Mouse (Mus musculus): ENCODE results near the gene Amdhd1. TPM values are rescaled to one million over a fixed set of nuclear protein-coding genes. Genes with fewer than 3 reads are reported as not detected.
"Not testable (repeated sequence)": the region's sequence is repeated elsewhere in the genome, so short reads cannot be mapped to it uniquely, and the experiment has no call there.

Amdhd1 gene
- total RNA-seq (2021) = not detected

- DNase-seq (ENCODE audit: low spot score) = peak; percentile 56
- intact Hi-C loops (cut with DNase I) = loop anchor here (10.0 kb wide), 1 partner anchor 495 kb away; no protein-coding TSS in a partner anchor
Observed at GRCm38 (mm10) chr10:93539775-93540430, at the start of gene Amdhd1. Amdhd1 (minus strand) TSS chr10:93540033.

GRCm38 (mm10) chr10:93589281-93589848 lies 49.5 kb upstream of the Amdhd1 start, which contains the start of gene Snrpf:
Snrpf (minus strand) TSS chr10:93589706.
- DNase-seq (ENCODE audit: low spot score) = peak; percentile 84
- intact Hi-C loops (cut with DNase I) = no loop called here

- intact Hi-C loops (cut with DNase I) = no loop called here
- DNase-seq (ENCODE audit: low spot score) = no peak
Observed at GRCm38 (mm10) chr10:93588796-93589195, 49.0 kb upstream of the Amdhd1 start.

GRCm38 (mm10) chr10:93577271-93577886 lies 37.5 kb upstream of the Amdhd1 start:
- DNase-seq (ENCODE audit: low spot score) = no peak
- intact Hi-C loops (cut with DNase I) = loop anchor here (5.0 to 10.0 kb wide), 2 partner anchors 90 to 153 kb away; partner anchors contain the start of gene Hal

- intact Hi-C loops (cut with DNase I) = loop anchor here (5.0 to 10.0 kb wide), 2 partner anchors 89 to 151 kb away; partner anchors contain the start of gene Hal
- DNase-seq (ENCODE audit: low spot score) = no peak
Observed at GRCm38 (mm10) chr10:93575960-93576359, 36.1 kb upstream of the Amdhd1 start.

GRCm38 (mm10) chr10:93574966-93575365 lies 35.1 kb upstream of the Amdhd1 start:
- intact Hi-C loops (cut with DNase I) = loop anchor here (5.0 to 10.0 kb wide), 2 partner anchors 88 to 150 kb away; partner anchors contain the start of gene Hal

GRCm38 (mm10) chr10:93572209-93572608 lies 32.4 kb upstream of the Amdhd1 start:
- no peak for DNase-seq (ENCODE audit: low spot score)
- intact Hi-C loops (cut with DNase I) = loop anchor here (10.0 kb wide), 1 partner anchor 147 kb away; no protein-coding TSS in a partner anchor

More at GRCm38 (mm10) chr10:93574966-93575365, 35.1 kb upstream of the Amdhd1 start:
- DNase-seq (ENCODE audit: low spot score) = no peak

GRCm38 (mm10) chr10:93568671-93569070 lies 28.8 kb upstream of the Amdhd1 start:
- intact Hi-C loops (cut with DNase I) = no loop called here
- DNase-seq (ENCODE audit: low spot score) = no peak

GRCm38 (mm10) chr10:93567841-93568566 lies 28.2 kb upstream of the Amdhd1 start:
- intact Hi-C loops (cut with DNase I) = no loop called here
- DNase-seq (ENCODE audit: low spot score) = no peak

- intact Hi-C loops (cut with DNase I) = no loop called here
- no peak for DNase-seq (ENCODE audit: low spot score)
Observed at GRCm38 (mm10) chr10:93567066-93567465, 27.2 kb upstream of the Amdhd1 start.

- DNase-seq (ENCODE audit: low spot score) = no peak
- intact Hi-C loops (cut with DNase I) = no loop called here
Observed at GRCm38 (mm10) chr10:93564518-93565090, 24.8 kb upstream of the Amdhd1 start.

- no peak for DNase-seq (ENCODE audit: low spot score)
- intact Hi-C loops (cut with DNase I) = no loop called here
Observed at GRCm38 (mm10) chr10:93559786-93560185, 20.0 kb upstream of the Amdhd1 start.

- DNase-seq (ENCODE audit: low spot score); intact Hi-C loops (cut with DNase I): not testable (repeated sequence)
Observed at GRCm38 (mm10) chr10:93557971-93558370, 18.1 kb upstream of the Amdhd1 start.

- DNase-seq (ENCODE audit: low spot score) = no peak
- intact Hi-C loops (cut with DNase I) = no loop called here
Observed at GRCm38 (mm10) chr10:93552596-93552995, 12.8 kb upstream of the Amdhd1 start.

- no peak for DNase-seq (ENCODE audit: low spot score)
- intact Hi-C loops (cut with DNase I) = loop anchor here (2.0 to 10.0 kb wide), 2 partner anchors 63 to 505 kb away; no protein-coding TSS in a partner anchor
Observed at GRCm38 (mm10) chr10:93549821-93550220, 10.0 kb upstream of the Amdhd1 start.

- DNase-seq (ENCODE audit: low spot score) = no peak
- intact Hi-C loops (cut with DNase I) = loop anchor here (2.0 to 10.0 kb wide), 2 partner anchors 62 to 504 kb away; no protein-coding TSS in a partner anchor
Observed at GRCm38 (mm10) chr10:93548991-93549390, 9.2 kb upstream of the Amdhd1 start.

GRCm38 (mm10) chr10:93547741-93548270 lies 8.0 kb upstream of the Amdhd1 start:
- intact Hi-C loops (cut with DNase I) = loop anchor here (2.0 to 10.0 kb wide), 3 partner anchors 61 to 503 kb away; no protein-coding TSS in a partner anchor
- DNase-seq (ENCODE audit: low spot score) = no peak

- DNase-seq (ENCODE audit: low spot score) = no peak
- intact Hi-C loops (cut with DNase I) = loop anchor here (10.0 kb wide), 1 partner anchor 499 kb away; no protein-coding TSS in a partner anchor
Observed at GRCm38 (mm10) chr10:93544172-93544571, 4.3 kb upstream of the Amdhd1 start.

GRCm38 (mm10) chr10:93543176-93543575 lies 3.3 kb upstream of the Amdhd1 start:
- DNase-seq (ENCODE audit: low spot score) = no peak
- intact Hi-C loops (cut with DNase I) = loop anchor here (10.0 kb wide), 1 partner anchor 498 kb away; no protein-coding TSS in a partner anchor

Measured in heart, postnatal 25 days (tissue).